Mouse (Mus musculus): ENCODE data around the gene Kif26b. TPM values are rescaled to one million over a fixed set of nuclear protein-coding genes. Genes with fewer than 3 reads are reported as not detected.

Gene Kif26b
- polyA plus RNA-seq, 1 experiment from 2014 or later, result 7.6 TPM

- Histone ChIP-seq H3K27ac (ENCODE audit: low read length) (no peak overlapping the region), H3K9ac (replicated peaks; ENCODE audit: low read depth, low read length) (no peak overlapping the region), H3K4me2 (replicated peaks; ENCODE audit: low read depth, low read length) (no peak overlapping the region), H3K4me1 (ENCODE audit: control insufficient read depth, insufficient read depth, low read length) (peaks cover 14% of the 10 kb centered on the region), H3K27me3 (ENCODE audit: control insufficient read depth, insufficient read depth, low read length) (no peaks in the 10 kb centered on the region), H3K36me3 (ENCODE audit: control insufficient read depth, insufficient read depth, low read length) (no peaks in the 10 kb centered on the region), H3K4me3 (ENCODE audit: low read depth, low read length) (no peak overlapping the region), H3K9me3 (ENCODE audit: control insufficient read depth, low read depth, low read length) (no peaks in the 10 kb centered on the region)
- 73% methylated on average over 7 of the region's 7 CpGs for WGBS
- ATAC-seq (ENCODE audit: insufficient number of reproducible peaks, insufficient read depth, low FRiP score, low read depth), result no peak
Observed at GRCm38 (mm10) chr1:178568551-178569545, 39.9 kb downstream of the Kif26b start.

- no peak overlapping the region for H3K27ac ChIP-seq (ENCODE audit: low read length)
Observed at GRCm38 (mm10) chr1:178571009-178571408, 42.1 kb downstream of the Kif26b start.

GRCm38 (mm10) chr1:178571885-178572444, 43.0 kb downstream of the Kif26b start:
- WGBS, result 60% methylated on average over 13 of the region's 13 CpGs
- peaks cover 2% of the 10 kb centered on the region; the same call in 1 of the 2 replicates for H3K4me1 ChIP-seq (ENCODE audit: control insufficient read depth, insufficient read depth, low read length)
- no peak overlapping the region for H3K9ac ChIP-seq (replicated peaks; ENCODE audit: low read depth, low read length)
- H3K9me3 ChIP-seq (ENCODE audit: control insufficient read depth, low read depth, low read length), result peaks cover 11% of the 10 kb centered on the region; the same call in 1 of the 2 replicates
- ATAC-seq (ENCODE audit: insufficient number of reproducible peaks, insufficient read depth, low FRiP score, low read depth), result no peak
- no peaks in the 10 kb centered on the region for H3K27me3 ChIP-seq (ENCODE audit: control insufficient read depth, insufficient read depth, low read length)
- H3K4me3 ChIP-seq (ENCODE audit: low read depth, low read length), result no peak overlapping the region
- no peak overlapping the region for H3K27ac ChIP-seq (ENCODE audit: low read length)
- no peak overlapping the region for H3K4me2 ChIP-seq (replicated peaks; ENCODE audit: low read depth, low read length)
- no peaks in the 10 kb centered on the region for H3K36me3 ChIP-seq (ENCODE audit: control insufficient read depth, insufficient read depth, low read length)

More at GRCm38 (mm10) chr1:178571009-178571408, 42.1 kb downstream of the Kif26b start:
- Histone ChIP-seq H3K27me3 (ENCODE audit: control insufficient read depth, insufficient read depth, low read length) (no peaks in the 10 kb centered on the region), H3K9ac (replicated peaks; ENCODE audit: low read depth, low read length) (no peak overlapping the region), H3K4me2 (replicated peaks; ENCODE audit: low read depth, low read length) (no peak overlapping the region), H3K9me3 (ENCODE audit: control insufficient read depth, low read depth, low read length) (peaks cover 11% of the 10 kb centered on the region; the same call in 1 of the 2 replicates), H3K4me3 (ENCODE audit: low read depth, low read length) (no peak overlapping the region), H3K36me3 (ENCODE audit: control insufficient read depth, insufficient read depth, low read length) (no peaks in the 10 kb centered on the region), H3K4me1 (ENCODE audit: control insufficient read depth, insufficient read depth, low read length) (peaks cover 2% of the 10 kb centered on the region; the same call in 1 of the 2 replicates)
- 74% methylated on average over 4 of the region's 4 CpGs for WGBS
- no peak for ATAC-seq (ENCODE audit: insufficient number of reproducible peaks, insufficient read depth, low FRiP score, low read depth)

GRCm38 (mm10) chr1:178573406-178574032, 44.6 kb downstream of the Kif26b start:
- Histone ChIP-seq H3K4me2 (replicated peaks; ENCODE audit: low read depth, low read length) (no peak overlapping the region), H3K36me3 (ENCODE audit: control insufficient read depth, insufficient read depth, low read length) (no peaks in the 10 kb centered on the region), H3K4me3 (ENCODE audit: low read depth, low read length) (no peak overlapping the region), H3K4me1 (ENCODE audit: control insufficient read depth, insufficient read depth, low read length) (no peaks in the 10 kb centered on the region), H3K9me3 (ENCODE audit: control insufficient read depth, low read depth, low read length) (peaks cover 11% of the 10 kb centered on the region; the same call in 1 of the 2 replicates), H3K27me3 (ENCODE audit: control insufficient read depth, insufficient read depth, low read length) (no peaks in the 10 kb centered on the region), H3K9ac (replicated peaks; ENCODE audit: low read depth, low read length) (no peak overlapping the region), H3K27ac (ENCODE audit: low read length) (no peak overlapping the region)
- 67% methylated on average over 4 of the region's 4 CpGs for WGBS
- ATAC-seq (ENCODE audit: insufficient number of reproducible peaks, insufficient read depth, low FRiP score, low read depth), result no peak

GRCm38 (mm10) chr1:178575706-178576105, 46.8 kb downstream of the Kif26b start:
- Histone ChIP-seq H3K27me3 (ENCODE audit: control insufficient read depth, insufficient read depth, low read length) (no peaks in the 10 kb centered on the region), H3K9ac (replicated peaks; ENCODE audit: low read depth, low read length) (no peak overlapping the region), H3K4me1 (ENCODE audit: control insufficient read depth, insufficient read depth, low read length) (no peaks in the 10 kb centered on the region), H3K9me3 (ENCODE audit: control insufficient read depth, low read depth, low read length) (peaks cover 11% of the 10 kb centered on the region; the same call in 1 of the 2 replicates), H3K27ac (ENCODE audit: low read length) (no peak overlapping the region), H3K4me2 (replicated peaks; ENCODE audit: low read depth, low read length) (no peak overlapping the region), H3K36me3 (ENCODE audit: control insufficient read depth, insufficient read depth, low read length) (no peaks in the 10 kb centered on the region), H3K4me3 (ENCODE audit: low read depth, low read length) (no peak overlapping the region)
- no peak for ATAC-seq (ENCODE audit: insufficient number of reproducible peaks, insufficient read depth, low FRiP score, low read depth)
- WGBS, result 87% methylated on average over 2 of the region's 2 CpGs

- Histone ChIP-seq H3K9ac (replicated peaks; ENCODE audit: low read depth, low read length) (no peak overlapping the region), H3K36me3 (ENCODE audit: control insufficient read depth, insufficient read depth, low read length) (no peaks in the 10 kb centered on the region), H3K27ac (ENCODE audit: low read length) (no peak overlapping the region), H3K27me3 (ENCODE audit: control insufficient read depth, insufficient read depth, low read length) (no peaks in the 10 kb centered on the region), H3K4me2 (replicated peaks; ENCODE audit: low read depth, low read length) (no peak overlapping the region), H3K9me3 (ENCODE audit: control insufficient read depth, low read depth, low read length) (peaks cover 11% of the 10 kb centered on the region; the same call in 1 of the 2 replicates), H3K4me1 (ENCODE audit: control insufficient read depth, insufficient read depth, low read length) (no peaks in the 10 kb centered on the region), H3K4me3 (ENCODE audit: low read depth, low read length) (no peak overlapping the region)
- 84% methylated on average over 3 of the region's 3 CpGs for WGBS
- no peak for ATAC-seq (ENCODE audit: insufficient number of reproducible peaks, insufficient read depth, low FRiP score, low read depth)
Observed at GRCm38 (mm10) chr1:178576926-178577325, 48.0 kb downstream of the Kif26b start.

GRCm38 (mm10) chr1:178585366-178586020, 56.6 kb downstream of the Kif26b start:
- 58% methylated on average over 5 of the region's 5 CpGs for WGBS
- Histone ChIP-seq H3K4me1 (ENCODE audit: control insufficient read depth, insufficient read depth, low read length) (peaks cover 16% of the 10 kb centered on the region; the same call in 1 of the 2 replicates), H3K27me3 (ENCODE audit: control insufficient read depth, insufficient read depth, low read length) (no peaks in the 10 kb centered on the region), H3K9me3 (ENCODE audit: control insufficient read depth, low read depth, low read length) (no peaks in the 10 kb centered on the region), H3K4me3 (ENCODE audit: low read depth, low read length) (no peak overlapping the region), H3K9ac (replicated peaks; ENCODE audit: low read depth, low read length) (no peak overlapping the region), H3K4me2 (replicated peaks; ENCODE audit: low read depth, low read length) (no peak overlapping the region), H3K27ac (ENCODE audit: low read length) (no peak overlapping the region), H3K36me3 (ENCODE audit: control insufficient read depth, insufficient read depth, low read length) (no peaks in the 10 kb centered on the region)
- no peak for ATAC-seq (ENCODE audit: insufficient number of reproducible peaks, insufficient read depth, low FRiP score, low read depth)

All from stomach, embryonic 14.5 days (tissue).